Mouse (Mus musculus): Measurements from ENCODE around the gene Notch4. TPM values are rescaled to one million over a fixed set of nuclear protein-coding genes. Genes with fewer than 3 reads are reported as not detected.

The Notch4 gene
- total and polyA plus RNA-seq, 3 experiments: 0.25 TPM; not detected in 2

DNA sequence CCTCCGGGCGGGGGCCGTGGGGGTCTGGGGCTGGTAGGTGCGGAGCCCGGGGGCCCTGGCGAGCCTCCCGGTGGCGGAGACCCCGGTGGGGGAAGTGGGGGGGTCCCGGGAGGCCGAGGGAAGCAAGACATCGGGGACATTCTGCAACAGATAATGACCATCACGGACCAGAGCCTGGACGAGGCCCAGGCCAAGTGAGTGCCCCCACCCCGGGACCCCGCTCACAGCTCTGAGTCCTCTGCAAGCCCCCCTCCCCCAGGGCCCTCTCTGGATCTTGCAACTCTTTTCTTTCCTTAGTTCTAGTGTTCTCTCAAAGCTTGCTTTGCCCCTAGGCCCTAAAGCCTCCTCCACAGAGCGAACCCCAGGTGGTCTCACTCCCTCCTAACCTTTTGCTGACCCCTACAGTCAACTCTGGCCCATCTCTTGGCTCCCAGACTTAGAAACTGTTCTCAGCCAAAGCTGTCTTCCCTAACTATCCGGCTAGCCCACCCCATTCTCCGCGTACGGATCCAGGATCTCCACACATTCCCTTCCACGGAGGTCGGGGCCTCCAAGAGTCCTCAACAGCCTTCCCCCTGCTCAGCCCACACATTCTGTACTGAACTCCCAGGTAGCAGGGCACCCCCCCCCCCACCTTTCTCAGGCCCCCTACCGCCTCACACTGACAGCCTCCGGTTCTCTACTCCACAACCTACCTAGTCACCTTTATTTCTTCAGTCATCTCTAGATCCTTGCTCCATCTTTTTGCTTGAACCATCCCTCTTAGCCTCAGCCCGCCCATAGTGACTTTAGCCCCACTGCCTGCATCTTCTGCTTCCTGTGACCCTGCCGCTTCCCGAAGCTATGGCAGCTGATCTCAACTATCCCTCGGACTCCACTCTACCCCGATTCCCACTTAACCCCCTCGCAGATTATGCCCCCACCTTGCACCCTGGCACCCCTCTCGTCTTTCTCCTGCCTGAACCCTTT, 28.8 kb downstream of the Notch4 start:
- H3K79me2 ChIP-seq (replicated peaks; ENCODE audit: control insufficient read depth, extremely low read depth, insufficient read depth, poor library complexity, severe bottlenecking): no peaks in the 10 kb centered on the region; the same call in 1 of the 2 replicates
- H3K9ac ChIP-seq (ENCODE audit: insufficient read depth, low read depth): peak overlapping the region; percentile 95
- peak overlapping the region; percentile 65 for H3K4me2 ChIP-seq (ENCODE audit: insufficient read depth, low read depth, poor library complexity, severe bottlenecking)
- peaks cover 16 to 36% of the 10 kb centered on the region in 2 experiments for H3K36me3 ChIP-seq (replicated peaks in 1 of 2; ENCODE audit: control insufficient read depth in 1 of 2, insufficient read depth in 1 of 2, low read length in 1 of 2)
- H3K4me3 ChIP-seq (replicated peaks in 1 of 3; ENCODE audit: low read depth in 2 of 3, low read length in 2 of 3, poor library complexity in 1 of 3): peak overlapping the region; percentile 40 to 82 (median 63)
- H3K27ac ChIP-seq (ENCODE audit: insufficient read depth, low read depth): no peak overlapping the region
- DNase-seq (ENCODE audit: extremely low read depth): no peak
- TF ChIP-seq SIN3A (IDR thresholded peaks at IDR 0.05; ENCODE audit: low read length) (peak; percentile 57; the same call in 1 of the 2 replicates), ZC3H11A (IDR thresholded peaks at IDR 0.05; ENCODE audit: low read depth, low read length) (no peak)
- dilution Hi-C loops (cut with MboI; ENCODE audit: extremely low pct_ligation_motif_present, extremely low pct_unique_long_range_greater_than_20kb, low sequenced_read_pairs): no loop called here
- in situ Hi-C loops (cut with MboI; ENCODE audit: low pct_ligation_motif_present, low pct_unique_long_range_greater_than_20kb, low sequenced_read_pairs): no loop called here
- peaks cover 8 to 46% of the 10 kb centered on the region in 2 experiments; a peak in 2 of 4 replicates for H3K4me1 ChIP-seq (ENCODE audit: control insufficient read depth in 1 of 2, insufficient read depth in 2 of 2)
- H3K27me3 ChIP-seq (replicated peaks): no peaks in the 10 kb centered on the region
- no peaks in the 10 kb centered on the region for H3K9me3 ChIP-seq (replicated peaks; ENCODE audit: low read length)

DNA sequence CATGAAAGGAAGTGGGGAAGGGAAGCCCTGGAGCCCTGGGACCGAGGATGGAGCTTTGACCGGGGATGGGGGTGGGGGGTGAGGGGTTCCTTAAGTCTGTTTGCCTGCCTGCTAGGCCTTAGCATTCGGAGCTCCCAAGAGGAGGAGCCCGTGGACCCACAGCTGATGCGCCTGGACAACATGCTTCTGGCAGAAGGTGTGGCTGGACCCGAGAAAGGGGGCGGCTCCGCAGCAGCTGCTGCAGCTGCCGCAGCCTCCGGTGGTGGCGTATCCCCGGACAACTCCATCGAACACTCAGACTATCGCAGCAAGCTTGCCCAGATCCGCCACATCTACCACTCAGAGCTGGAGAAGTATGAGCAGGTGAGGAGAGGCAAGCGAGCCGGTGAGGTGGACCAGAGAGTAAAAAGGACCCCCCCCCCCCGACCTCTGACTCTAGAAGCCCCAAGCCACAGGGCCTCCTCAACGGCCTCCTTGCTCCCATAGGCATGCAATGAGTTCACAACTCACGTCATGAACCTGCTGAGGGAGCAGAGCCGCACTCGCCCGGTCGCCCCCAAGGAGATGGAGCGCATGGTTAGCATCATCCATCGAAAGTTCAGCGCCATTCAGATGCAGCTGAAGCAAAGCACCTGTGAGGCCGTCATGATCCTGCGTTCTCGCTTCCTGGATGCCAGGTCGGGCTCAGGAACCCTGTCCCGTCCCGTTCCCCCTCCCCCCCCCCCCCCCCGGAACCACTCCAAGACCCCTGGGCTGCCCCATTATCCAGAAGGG, 29.9 kb downstream of the Notch4 start:
- no peaks in the 10 kb centered on the region; the same call in 1 of the 2 replicates for H3K79me2 ChIP-seq (replicated peaks; ENCODE audit: control insufficient read depth, extremely low read depth, insufficient read depth, poor library complexity, severe bottlenecking)
- H3K9ac ChIP-seq (ENCODE audit: insufficient read depth, low read depth): no peak overlapping the region
- H3K27ac ChIP-seq (ENCODE audit: insufficient read depth, low read depth): no peak overlapping the region
- no peak overlapping the region for H3K4me3 ChIP-seq (replicated peaks in 1 of 3; ENCODE audit: low read depth in 2 of 3, low read length in 2 of 3, poor library complexity in 1 of 3)
- peaks cover 8 to 40% of the 10 kb centered on the region in 2 experiments; a peak in 2 of 4 replicates for H3K4me1 ChIP-seq (ENCODE audit: control insufficient read depth in 1 of 2, insufficient read depth in 2 of 2)
- H3K36me3 ChIP-seq (replicated peaks in 1 of 2; ENCODE audit: control insufficient read depth in 1 of 2, insufficient read depth in 1 of 2, low read length in 1 of 2): peaks cover 16 to 39% of the 10 kb centered on the region in 2 experiments
- in situ Hi-C loops (cut with MboI; ENCODE audit: low pct_ligation_motif_present, low pct_unique_long_range_greater_than_20kb, low sequenced_read_pairs) (no loop called here), dilution Hi-C loops (cut with MboI; ENCODE audit: extremely low pct_ligation_motif_present, extremely low pct_unique_long_range_greater_than_20kb, low sequenced_read_pairs) (no loop called here)
- H3K27me3 ChIP-seq (replicated peaks): no peaks in the 10 kb centered on the region
- TF ChIP-seq CHD1 (IDR thresholded peaks at IDR 0.05; ENCODE audit: low read depth, low read length) (no peak), RAD21 (IDR thresholded peaks at IDR 0.05; ENCODE audit: low read depth, low read length) (no peak), NRF1 (IDR thresholded peaks at IDR 0.05; ENCODE audit: low read depth, low read length) (no peak), MEF2A (IDR thresholded peaks at IDR 0.05; ENCODE audit: borderline replicate concordance, low read depth, low read length) (no peak), USF1 (IDR thresholded peaks at IDR 0.05; ENCODE audit: low read depth, low read length) (no peak), ELF1 (IDR thresholded peaks at IDR 0.05; ENCODE audit: low read depth, low read length) (no peak), TBP (conservative IDR thresholded peaks at IDR 0.05; ENCODE audit: low read depth, low read length) (no peak)
- no peak overlapping the region for H3K4me2 ChIP-seq (ENCODE audit: insufficient read depth, low read depth, poor library complexity, severe bottlenecking)
- H3K9me3 ChIP-seq (replicated peaks; ENCODE audit: low read length): no peaks in the 10 kb centered on the region
- no peak for DNase-seq (ENCODE audit: extremely low read depth)
